Mouse (Mus musculus) CD8-positive naive resting alpha-beta T cell, adult 2 months (primary cell): Measurements from ENCODE around the gene Ralgapa2.

Experiments used
- DNase-seq, 2 experiments: peaks; one replicate each; pipeline ENCODE4 v3.0.0; 2022; ENCODE audit warnings: low read depth in 2 of 2, low spot score in 2 of 2

The Ralgapa2 gene

DNA sequence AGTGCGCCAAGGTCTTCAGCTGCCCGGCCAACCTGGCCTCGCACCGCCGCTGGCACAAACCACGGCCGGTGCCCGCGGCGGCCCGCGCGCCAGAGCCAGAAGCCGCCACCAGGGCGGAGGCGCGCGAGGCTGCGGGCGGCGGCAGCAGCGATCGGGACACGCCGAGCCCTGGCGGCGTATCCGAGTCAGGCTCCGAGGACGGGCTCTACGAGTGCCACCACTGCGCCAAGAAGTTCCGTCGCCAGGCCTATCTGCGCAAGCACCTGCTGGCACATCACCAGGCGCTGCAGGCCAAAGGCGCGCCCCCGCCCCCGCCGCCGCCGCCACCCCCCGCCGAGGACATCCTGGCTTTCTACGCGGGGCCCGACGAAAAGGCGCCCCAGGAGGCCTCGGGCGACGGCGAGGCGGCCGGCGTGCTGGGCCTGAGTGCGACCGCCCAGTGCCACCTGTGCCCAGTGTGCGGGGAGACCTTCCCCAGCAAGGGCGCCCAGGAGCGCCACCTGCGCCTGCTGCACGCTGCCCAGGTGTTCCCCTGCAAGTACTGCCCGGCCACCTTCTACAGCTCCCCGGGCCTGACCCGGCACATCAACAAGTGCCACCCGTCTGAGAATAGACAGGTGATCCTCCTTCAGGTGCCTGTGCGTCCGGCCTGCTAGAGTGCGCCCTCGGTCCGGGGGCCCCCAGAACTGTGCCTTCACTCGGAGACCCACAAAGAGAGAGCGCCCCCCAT is 288.8 kb downstream of the Ralgapa2 start:
- no peak for DNase-seq

DNA sequence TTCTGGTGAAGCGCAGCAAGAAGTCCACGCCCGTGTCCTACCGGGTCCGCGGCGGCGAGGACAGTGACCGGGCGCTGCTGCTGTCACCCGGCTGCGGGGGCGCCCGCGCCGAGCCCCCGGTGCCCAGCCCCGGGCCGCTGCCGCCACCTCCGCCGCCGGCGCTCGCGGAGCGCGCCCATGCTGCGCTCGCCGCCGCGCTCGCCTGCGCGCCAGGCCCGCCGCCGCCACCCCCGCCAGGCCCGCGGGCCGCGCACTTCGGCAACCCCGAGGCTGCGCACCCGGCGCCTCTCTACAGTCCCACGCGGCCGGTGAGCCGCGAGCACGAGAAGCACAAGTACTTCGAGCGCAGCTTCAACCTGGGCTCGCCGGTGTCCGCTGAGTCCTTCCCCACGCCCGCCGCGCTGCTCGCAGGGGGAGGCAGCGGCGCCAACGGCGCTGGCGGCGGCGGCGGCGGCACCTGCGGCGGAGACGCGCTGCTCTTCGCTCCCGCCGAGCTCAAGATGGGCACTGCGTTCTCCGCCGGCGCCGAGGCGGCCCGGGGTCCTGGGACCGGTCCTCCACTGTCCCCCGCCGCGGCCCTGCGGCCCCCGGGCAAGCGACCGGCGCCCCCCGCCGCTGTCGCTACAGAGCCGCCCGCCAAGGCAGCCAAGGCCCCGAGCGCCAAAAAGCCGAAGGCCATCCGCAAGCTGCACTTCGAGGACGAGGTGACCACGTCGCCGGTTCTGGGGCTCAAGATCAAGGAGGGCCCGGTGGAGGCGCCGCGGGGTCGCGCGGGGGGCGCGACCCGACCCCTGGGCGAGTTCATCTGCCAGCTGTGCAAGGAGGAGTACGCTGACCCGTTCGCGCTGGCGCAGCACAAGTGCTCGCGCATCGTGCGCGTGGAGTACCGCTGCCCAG is 289.6 kb downstream of the Ralgapa2 start:
- no peak for DNase-seq

DNA sequence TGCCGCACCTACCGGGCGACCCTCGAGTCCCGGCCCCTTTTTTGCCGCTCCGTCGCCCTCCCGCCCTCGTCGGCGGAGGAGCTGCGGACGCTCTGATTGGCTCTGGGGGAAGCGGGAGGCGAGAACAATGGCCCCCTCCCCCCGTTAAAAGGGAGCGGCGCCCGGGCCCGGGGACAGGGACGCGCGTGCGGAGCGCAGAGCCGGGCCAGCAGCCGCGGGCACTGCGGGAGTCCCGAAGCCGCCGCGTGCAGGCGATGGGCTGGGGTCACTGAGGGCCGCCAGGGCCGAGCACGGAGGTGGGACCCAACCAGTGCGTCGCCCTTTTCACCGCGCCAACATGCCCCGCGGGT is 290.2 kb downstream of the Ralgapa2 start:
- no peak for DNase-seq

DNA sequence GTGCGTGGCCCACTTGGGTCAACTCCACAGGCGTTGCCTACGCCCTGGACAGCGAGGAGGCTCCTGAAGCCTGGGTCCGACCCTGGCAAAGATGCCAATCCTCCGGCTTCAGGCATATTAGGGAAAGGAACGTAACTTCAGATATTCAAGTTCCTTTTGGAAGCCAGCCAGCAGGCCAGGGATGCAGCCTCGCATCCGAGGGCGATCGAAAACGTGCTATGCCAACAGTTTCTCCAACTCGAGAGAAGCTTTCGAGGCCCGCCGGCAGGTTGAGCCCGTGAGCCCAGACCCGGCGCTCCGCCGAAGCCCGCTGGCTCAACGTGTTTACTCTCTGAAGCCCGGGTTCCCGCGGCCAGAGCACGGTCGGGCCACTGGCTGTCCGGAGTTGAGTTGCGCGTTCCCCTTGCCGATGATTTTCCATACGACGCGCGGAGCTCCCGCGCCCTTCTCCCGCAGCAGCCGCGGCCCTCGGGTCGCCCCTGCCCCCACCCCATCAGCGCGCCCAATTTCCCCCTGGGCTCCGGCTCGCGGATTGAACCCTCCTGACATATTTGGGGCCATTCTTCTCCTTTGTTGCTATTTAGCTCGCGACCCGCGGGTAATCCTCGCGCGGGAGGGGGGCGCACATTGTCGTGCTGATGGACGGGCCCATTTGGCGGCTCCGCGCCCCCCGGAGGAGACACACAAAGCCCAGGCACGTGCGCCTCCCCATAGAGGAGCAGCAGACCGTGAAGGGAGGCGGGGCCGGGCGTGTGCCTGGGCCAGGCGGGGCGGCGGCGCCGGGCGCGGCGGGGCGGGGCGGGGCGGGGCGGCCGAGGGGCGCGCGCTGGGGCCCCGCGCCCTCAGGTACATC is 290.8 kb downstream of the Ralgapa2 start, which contains the start of gene Insm1:
Gene Insm1, plus strand, starts transcription at position 846 of the 853 bp plus-strand sequence.
- DNase-seq: no peak

DNA sequence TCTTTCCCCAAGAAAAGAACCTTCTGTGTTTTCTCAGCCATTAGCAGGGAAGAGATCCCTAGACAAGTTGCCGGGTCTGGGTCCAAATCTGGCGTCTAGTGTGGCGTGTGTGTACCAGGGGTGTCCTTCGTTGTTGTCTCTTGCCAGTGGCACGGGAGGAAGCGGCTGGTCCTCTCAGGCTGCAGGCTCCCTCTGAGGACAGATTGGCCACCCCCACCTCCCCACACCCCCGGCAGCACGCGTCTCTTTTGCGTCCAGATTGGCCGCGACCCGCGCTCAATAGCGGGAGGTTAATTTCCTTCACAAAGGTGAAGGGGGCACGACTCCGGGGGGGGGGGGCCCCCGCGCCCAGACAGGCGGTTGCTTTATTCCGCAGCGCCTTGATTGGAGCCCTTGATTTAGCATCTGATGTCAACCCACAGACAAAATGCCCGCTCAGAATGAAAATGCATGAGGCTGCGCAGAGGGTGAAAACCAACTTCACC is 291.5 kb downstream of the Ralgapa2 start:
- no peak for DNase-seq

DNA sequence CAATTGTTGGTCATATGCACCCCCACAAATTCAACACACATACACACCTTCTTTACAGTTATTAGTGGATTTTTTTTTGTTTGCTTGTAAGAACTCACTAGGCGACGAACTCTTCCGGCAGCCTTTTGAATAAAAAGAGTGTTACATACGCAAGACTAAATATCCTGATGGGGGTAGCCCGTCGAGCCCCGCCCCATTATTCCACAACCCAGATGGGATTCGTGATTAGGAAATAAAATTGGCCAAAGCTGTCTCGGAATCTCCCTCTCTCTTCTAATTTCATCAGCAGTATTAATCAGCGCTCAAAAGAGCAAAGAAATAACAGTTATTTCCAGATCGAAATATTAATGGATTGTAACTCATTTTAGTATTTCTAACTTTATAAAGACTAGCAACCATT is 292.4 kb downstream of the Ralgapa2 start:
- no peak for DNase-seq

DNA sequence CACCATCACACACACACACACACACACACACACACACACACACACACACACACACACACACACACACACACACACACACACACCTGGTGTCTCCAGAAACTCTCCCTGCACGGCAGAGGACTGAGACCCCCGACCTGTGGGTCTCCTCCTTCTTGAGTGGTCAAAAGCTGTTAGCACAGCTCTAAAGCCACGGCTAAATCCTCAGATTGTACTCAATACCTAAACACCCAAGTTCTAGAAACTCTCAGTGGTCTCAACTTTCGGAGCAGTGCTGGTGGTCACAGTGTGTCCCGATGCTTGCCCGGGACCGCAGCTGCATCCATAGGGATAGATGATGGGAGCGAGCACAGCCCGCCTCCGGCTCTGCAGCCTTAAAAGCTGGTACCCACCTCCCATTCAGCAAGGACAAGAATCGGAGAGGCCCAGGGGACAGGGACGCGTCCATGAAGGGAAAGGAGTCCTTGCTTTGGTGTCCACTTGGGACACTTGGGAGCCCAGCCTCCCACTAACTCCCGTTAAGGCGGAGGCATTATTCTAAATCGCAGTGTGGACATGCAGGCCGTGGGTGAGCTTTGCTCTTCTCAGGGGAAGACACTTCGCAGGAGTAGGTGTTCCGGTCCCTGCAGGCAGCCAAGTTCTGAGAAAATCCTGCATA is 293.1 kb downstream of the Ralgapa2 start:
- no peak for DNase-seq

DNA sequence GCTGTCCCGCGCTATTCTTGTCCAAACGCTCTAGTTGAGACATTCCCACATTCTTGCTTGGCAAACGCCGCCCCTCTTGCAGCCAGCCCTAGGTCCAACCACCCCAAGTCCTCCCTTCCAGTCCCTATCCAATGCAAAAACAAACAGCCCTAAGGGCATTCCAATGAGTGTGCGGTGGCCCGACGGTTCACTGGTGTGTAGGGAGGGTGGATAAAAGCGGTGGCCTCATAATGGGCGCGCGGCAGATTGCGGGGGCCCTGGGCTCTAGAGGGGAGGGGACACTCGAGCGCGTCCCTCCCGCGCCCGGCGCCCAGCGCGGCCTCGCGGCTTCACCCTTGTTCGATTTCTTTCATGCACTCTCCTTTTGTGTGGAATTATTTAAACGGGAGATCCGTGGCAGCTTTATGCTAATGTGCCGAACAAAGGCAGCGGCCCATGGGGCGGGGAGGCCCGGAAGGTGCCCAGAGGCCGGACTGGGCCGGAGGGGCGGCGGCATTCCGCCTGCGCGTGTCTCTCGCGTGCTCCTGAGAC is 293.9 kb downstream of the Ralgapa2 start:
- no peak for DNase-seq

DNA sequence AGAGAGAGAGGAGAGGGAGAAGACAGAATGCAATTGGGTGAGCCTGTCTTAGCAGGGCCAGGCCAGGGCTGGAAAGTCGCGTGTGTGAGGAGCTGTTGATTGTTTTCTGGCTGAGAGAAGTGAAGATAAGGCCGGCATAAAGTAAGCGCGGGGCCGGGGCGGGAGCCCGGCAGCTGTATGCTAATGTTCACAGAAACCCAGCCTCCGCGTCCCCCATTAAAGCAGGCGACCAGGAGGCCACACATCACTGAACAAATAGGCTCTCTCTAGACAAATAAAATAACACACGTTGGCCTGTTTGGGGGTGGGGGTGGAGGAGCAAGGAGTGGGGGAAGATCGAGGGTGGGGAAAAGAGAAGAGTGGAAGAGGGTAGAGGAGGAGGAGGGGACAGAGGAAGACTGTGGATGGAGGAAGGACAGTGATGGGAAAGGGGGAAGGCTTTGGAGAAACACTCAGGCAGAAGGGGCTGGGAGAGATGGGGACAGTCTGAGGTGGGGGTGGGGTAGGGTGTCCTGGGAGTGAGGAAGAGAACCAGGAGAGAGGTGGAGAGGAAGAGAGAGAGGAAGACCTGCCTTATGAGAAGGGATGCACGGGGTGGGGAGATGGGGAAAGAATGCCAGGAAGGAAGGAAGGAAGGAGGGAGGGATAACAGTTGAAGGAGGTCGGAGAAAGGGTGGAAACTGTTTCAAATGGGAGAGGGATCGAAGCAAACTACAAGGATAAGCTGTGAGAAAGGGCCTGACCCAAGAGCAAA is 294.7 kb downstream of the Ralgapa2 start:
- DNase-seq: no peak

DNA sequence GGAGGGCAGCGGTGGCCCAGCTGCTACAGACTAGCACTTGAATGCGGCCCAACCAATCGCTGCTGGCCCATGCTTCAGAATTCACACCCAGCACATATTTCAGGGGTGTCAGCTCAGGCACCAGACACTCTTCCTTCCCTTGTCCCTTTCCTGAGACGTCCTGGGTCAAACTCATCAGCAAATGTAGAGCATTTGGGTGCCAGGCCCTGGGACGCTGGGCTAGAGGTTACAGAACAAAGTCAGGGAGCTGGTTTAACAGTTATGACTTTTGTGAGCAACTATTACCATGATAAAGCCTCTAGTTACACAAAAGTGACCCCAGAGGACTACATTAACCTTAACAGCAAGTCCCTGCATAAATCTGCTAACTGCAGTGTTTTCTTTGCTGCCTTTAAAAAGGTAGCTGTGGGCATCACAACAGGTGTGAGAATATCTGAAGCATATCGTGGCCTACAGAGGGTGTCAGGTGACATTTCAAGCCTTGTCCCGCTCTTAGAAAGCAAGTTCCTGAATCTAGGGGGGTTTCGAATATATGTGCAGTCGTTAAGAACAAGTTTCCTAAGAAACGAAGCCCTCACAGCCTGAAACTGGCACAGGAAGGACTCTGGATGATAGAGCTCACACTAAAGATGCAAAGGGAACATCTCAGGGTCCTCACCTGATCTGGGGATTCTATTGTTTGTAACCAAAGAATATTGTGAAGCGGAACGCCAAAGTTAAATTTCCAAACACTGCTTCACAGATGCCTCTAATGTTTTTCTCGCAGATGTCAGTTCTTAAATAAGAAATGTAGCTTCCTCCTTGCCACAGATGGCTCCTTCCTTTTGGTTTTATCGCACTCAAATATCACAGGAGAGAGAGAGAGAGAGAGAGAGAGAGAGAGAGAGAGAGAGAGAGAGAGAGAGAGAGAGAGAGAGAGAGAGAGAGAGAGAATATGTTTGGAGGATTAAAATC is 295.8 kb downstream of the Ralgapa2 start:
- DNase-seq: no peak

DNA sequence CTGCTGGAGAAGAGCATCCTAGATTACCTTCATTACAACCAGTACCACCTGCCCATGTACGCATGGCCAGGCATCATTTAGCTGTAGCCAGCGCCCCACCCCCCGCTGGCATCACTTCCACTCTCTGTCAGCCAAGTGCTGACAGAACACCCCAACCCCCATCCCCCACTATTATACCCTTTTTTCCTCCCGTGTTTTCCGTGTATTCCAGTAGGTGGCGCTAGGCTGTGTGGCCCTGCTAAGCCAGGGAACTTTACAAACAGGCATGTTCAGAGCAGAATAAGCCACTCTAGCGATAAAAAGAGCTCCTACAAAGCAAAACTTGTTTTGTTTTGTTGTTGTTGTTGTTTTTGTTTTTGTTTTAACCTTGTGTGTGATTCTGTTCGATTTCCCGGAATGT is 297.4 kb downstream of the Ralgapa2 start:
- DNase-seq: peak in 1 of 2 experiments; percentile 16

DNA sequence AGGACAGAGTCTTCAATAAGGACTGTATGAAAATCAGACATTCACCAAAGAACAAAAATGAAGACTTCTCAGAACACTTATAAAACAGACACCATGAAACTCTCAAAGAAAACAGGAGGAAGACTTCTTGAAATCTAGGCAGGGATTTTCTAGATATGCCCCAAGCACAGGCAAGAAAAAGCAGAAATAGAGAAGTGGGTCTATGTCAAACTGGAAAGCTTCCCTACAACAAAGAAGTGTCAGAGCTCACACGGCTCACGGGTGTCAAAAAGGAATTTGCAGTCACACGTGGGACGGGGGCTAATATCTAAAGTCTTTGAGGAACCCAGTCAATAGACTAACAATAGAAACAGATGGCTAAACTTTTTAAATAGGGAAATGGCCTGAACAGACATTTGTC is 301.2 kb downstream of the Ralgapa2 start:
- DNase-seq: no peak

DNA sequence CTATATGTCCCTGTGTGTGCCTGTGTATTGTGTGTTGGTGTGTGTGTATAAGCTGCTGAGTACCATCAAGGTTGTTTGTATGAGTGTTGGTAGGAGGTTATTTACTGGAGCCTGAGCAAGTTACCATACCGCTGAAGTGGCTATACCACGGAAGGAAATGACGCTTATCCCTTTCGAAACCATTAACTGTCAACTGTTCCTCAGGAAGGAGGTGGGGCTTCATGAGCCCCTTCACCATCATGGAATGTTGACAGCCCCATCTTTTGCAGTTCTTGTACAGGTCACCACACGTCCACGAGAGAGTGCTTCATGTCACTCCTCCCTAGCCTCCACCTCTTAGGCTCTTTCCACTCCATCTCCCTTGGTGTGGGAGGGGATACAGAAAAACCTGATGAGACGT is 314.2 kb downstream of the Ralgapa2 start:
- DNase-seq: no peak

DNA sequence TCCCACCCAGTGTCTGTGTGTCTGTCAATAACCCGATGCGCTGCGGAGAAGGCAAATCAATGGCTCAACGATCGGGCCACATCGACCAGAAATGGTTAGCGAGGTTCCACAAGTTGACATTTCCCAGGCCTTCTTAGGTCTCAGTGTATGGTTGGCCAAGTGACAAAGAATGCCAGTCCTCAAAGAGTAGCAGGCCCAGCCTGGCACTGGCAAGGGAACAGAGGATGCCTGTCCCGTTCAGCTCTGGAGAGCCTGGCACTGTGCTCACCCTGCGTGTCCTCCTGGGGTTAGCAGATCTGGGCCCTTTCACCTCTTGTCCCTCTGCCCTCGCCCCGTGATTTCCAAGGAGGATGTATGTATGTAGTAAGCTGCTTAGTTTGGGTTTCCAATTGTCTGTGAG is 316.0 kb downstream of the Ralgapa2 start:
- no peak for DNase-seq
